Mouse (Mus musculus): ENCODE results near the gene Rap1a. TPM values are rescaled to one million over a fixed set of nuclear protein-coding genes. Genes with fewer than 3 reads are reported as not detected.

The Rap1a gene
- 116 and 133 TPM in 2 replicates for polyA plus RNA-seq (2015; fragmentation: Nextera tagmentation; extraction: Ambion mirVana)

DNA sequence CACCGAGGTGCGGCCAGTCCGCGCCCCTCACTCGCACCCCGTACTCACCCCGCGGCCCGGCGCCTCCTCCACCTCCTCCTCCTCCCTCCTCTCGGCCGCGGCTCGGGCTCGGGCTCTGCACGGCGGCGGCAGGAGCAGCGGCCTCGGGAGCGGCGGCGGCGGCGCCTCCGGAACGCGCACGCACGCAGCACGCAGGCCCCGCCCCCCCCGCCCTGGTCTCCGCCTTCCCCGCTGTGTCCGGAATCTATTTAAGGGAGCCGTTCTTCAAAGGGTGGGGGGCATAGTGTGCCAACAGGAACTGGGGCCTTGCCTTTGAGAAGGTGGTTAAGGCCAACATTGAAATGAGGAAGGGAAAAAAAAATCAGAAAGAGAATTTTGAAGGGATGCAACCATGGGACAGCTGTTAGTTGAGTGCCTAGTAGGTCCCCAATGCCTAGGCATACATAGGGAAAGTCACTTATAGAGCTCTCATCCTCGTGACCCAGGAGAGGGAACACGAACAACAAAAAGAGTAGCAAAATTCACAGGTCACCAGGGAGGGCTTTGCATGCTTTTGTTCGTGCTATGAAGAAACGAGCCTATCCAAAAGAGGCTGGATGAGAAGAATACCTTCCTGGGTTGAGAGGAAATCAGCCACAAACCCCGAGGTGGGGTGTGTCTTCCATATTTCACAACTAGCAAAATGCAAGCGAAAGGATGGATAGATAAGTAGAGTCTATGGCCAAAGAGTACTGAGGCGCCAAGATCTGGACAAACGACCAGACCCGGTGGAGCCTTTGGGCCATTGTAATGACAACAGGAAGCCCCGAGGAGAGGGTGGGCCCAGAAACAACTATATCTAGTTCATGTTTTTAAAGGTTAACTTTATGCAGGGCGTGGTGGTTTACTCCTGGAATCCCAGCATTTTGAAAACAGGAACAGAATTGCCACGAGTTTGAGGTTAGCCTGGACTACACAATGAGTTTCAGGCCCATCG is at the start of gene Rap1a:
Gene Rap1a, minus strand, starts transcription at position 146 of the 976 bp plus-strand sequence.
- H3K36me3 ChIP-seq, result no peaks in the 10 kb centered on the region
- H3K4me3 ChIP-seq (replicated peaks), result peak within 1 kb of the TSS; percentile 85
- H3K27me3 ChIP-seq (replicated peaks), result no peaks in the 10 kb centered on the region
- WGBS, result 18% methylated on average over 47 of the region's 50 CpGs
- peak within 1 kb of the TSS; percentile 94 for H3K27ac ChIP-seq
- ATAC-seq, result peak; percentile 95
- no peaks in the 10 kb centered on the region for H3K9me3 ChIP-seq
- H3K9ac ChIP-seq, result peak within 1 kb of the TSS; percentile 92
- H3K4me2 ChIP-seq (replicated peaks), result peak within 1 kb of the TSS; percentile 60
- peaks cover 15% of the 10 kb centered on the region for H3K4me1 ChIP-seq (replicated peaks)

GRCm38 (mm10) chr3:105846294-105847069 is 45.3 kb upstream of the Rap1a start:
- no peak overlapping the region for H3K4me3 ChIP-seq (replicated peaks)
- H3K27ac ChIP-seq, result no peak overlapping the region
- H3K4me1 ChIP-seq (replicated peaks), result no peaks in the 10 kb centered on the region
- H3K4me2 ChIP-seq (replicated peaks), result no peak overlapping the region
- WGBS, result 38% methylated on average over 7 of the region's 7 CpGs
- H3K27me3 ChIP-seq (replicated peaks), result no peaks in the 10 kb centered on the region
- peak; percentile 95 for ATAC-seq
- no peaks in the 10 kb centered on the region for H3K36me3 ChIP-seq
- H3K9me3 ChIP-seq, result no peaks in the 10 kb centered on the region
- H3K9ac ChIP-seq, result no peak overlapping the region

DNA sequence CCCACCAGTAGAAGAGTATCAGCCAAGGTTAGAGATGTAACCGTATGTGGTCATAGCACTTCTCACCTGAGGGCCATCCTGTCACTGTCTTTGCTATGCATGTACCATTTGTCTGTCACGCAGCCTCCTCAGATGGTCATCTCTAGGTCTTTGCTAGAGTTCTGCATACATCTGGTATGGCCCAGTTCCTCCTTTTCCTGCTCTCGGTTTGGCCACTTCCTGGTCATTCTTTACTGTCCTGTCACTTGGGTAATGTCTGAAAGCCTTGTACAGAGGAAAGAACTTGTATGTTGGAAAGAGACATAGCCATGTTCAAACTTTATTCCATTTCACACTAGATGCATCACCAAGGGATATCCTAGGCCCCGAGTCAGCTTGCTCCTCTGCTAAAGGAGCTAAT is 38.7 kb upstream of the Rap1a start:
- Histone ChIP-seq H3K9ac (no peak overlapping the region), H3K27me3 (replicated peaks) (no peaks in the 10 kb centered on the region), H3K36me3 (no peaks in the 10 kb centered on the region), H3K9me3 (no peaks in the 10 kb centered on the region), H3K4me2 (replicated peaks) (no peak overlapping the region), H3K27ac (no peak overlapping the region), H3K4me3 (replicated peaks) (no peak overlapping the region), H3K4me1 (replicated peaks) (no peaks in the 10 kb centered on the region)
- no peak for ATAC-seq
- WGBS, result 89% methylated on average over 4 of the region's 4 CpGs

DNA sequence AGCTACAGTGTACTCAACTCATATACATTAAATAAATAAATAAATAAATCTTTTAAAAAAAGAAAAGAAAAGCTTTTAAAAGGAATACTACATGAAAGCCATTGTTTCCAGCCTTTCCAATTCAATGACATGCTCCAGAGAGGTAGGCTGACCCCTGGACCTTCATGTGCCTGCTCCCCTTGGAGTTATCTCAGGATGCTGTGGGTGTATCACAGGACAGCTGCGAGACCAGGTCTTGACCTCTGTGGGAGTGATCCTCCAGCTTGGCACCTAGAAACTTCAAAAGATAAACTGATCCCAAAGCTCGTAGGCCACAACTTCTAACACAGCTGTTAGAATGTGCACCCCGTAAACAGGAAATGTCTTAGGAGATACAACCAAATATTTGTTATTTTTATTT is 37.5 kb upstream of the Rap1a start:
- no peak for ATAC-seq
- 62% methylated on average over 3 of the region's 3 CpGs for WGBS
- H3K4me2 ChIP-seq (replicated peaks), result no peak overlapping the region

GRCm38 (mm10) chr3:105836883-105837282 is 35.7 kb upstream of the Rap1a start:
- Histone ChIP-seq H3K36me3 (no peaks in the 10 kb centered on the region), H3K9ac (no peak overlapping the region), H3K27me3 (replicated peaks) (no peaks in the 10 kb centered on the region), H3K4me1 (replicated peaks) (no peaks in the 10 kb centered on the region), H3K9me3 (no peaks in the 10 kb centered on the region), H3K4me2 (replicated peaks) (no peak overlapping the region), H3K4me3 (replicated peaks) (no peak overlapping the region), H3K27ac (no peak overlapping the region)
- WGBS, result 87% methylated on average over 3 of the region's 3 CpGs
- ATAC-seq, result no peak

More for the DNA sequence above, 37.5 kb upstream of the Rap1a start:
- Histone ChIP-seq H3K4me3 (replicated peaks) (no peak overlapping the region), H3K36me3 (no peaks in the 10 kb centered on the region), H3K27ac (no peak overlapping the region), H3K4me1 (replicated peaks) (no peaks in the 10 kb centered on the region), H3K27me3 (replicated peaks) (no peaks in the 10 kb centered on the region), H3K9ac (no peak overlapping the region), H3K9me3 (no peaks in the 10 kb centered on the region)

DNA sequence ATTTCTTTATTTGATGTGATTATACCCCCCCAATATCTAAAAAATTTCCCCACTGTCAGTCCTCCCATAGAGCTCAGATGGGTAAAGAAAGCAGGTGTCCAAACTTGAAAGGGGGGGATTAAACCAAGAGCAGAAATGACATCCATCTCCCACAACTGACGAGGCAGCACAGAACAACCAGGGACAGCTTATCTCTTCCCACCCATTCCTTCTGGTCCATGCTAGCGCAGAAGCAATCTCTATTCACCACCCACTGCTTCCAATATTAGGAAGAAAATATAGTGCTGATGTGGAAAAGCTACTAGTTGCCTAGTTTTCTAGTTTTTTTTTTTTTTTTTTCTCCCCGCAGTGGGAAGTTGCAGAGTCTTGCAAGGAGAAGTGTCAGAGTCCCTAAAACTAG is 34.7 kb upstream of the Rap1a start:
- Histone ChIP-seq H3K27ac (no peak overlapping the region), H3K4me3 (replicated peaks) (no peak overlapping the region), H3K9me3 (no peaks in the 10 kb centered on the region), H3K27me3 (replicated peaks) (no peaks in the 10 kb centered on the region), H3K4me2 (replicated peaks) (no peak overlapping the region), H3K36me3 (no peaks in the 10 kb centered on the region), H3K9ac (no peak overlapping the region), H3K4me1 (replicated peaks) (no peaks in the 10 kb centered on the region)
- ATAC-seq, result no peak
- WGBS, result 69% methylated on average over 3 of the region's 3 CpGs

- WGBS, result 85% methylated on average over 3 of the region's 3 CpGs
- Histone ChIP-seq H3K4me1 (replicated peaks) (no peaks in the 10 kb centered on the region), H3K4me2 (replicated peaks) (no peak overlapping the region), H3K9me3 (no peaks in the 10 kb centered on the region), H3K27ac (no peak overlapping the region), H3K9ac (no peak overlapping the region), H3K36me3 (no peaks in the 10 kb centered on the region), H3K4me3 (replicated peaks) (no peak overlapping the region), H3K27me3 (replicated peaks) (no peaks in the 10 kb centered on the region)
- ATAC-seq, result no peak
Measured at GRCm38 (mm10) chr3:105831584-105831983, 30.4 kb upstream of the Rap1a start.

DNA sequence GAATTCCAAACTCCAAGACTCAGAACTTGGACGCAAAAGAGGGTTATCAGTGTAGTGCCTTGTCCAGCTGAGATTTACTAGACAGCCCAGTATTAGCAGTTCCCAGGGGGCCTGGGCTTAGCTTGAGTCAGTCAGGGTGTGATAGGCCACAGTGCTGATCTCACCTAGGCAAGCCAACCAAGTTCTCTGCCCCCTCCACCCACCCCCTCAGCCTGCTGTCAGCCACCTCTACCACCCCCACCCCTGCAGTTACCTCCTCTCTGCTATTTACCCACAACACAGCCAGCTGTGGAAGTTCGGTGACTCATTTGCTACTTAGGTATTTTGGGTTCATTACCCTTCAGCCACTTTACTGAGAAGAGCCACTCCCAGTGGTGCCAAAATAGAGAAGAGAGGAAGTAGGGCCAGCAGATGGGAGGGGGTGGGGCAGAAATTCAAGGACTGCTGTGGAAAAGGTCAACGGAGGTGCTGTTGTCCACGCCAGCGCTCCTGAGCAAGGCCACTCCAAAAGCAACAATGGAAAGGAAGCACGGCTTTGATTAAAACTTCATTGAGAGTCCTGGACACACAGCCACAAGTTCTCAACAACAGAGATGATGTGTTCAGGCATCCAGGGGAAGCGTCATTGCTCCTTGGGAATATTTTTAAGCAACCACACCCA is 24.5 kb upstream of the Rap1a start:
- no peaks in the 10 kb centered on the region for H3K27me3 ChIP-seq (replicated peaks)
- no peak overlapping the region for H3K9ac ChIP-seq
- H3K4me1 ChIP-seq (replicated peaks), result no peaks in the 10 kb centered on the region
- H3K4me3 ChIP-seq (replicated peaks), result no peak overlapping the region
- no peaks in the 10 kb centered on the region for H3K36me3 ChIP-seq
- H3K4me2 ChIP-seq (replicated peaks), result no peak overlapping the region
- 0 out of 2 replicates have a peak, but pooled peaks have one; percentile 36 for ATAC-seq
- H3K9me3 ChIP-seq, result no peaks in the 10 kb centered on the region
- no peak overlapping the region for H3K27ac ChIP-seq
- 63% methylated on average over 7 of the region's 7 CpGs for WGBS

- WGBS, result 65% methylated on average over 2 of the region's 2 CpGs
- H3K27ac ChIP-seq, result no peak overlapping the region
- H3K27me3 ChIP-seq (replicated peaks), result no peaks in the 10 kb centered on the region
- no peaks in the 10 kb centered on the region for H3K36me3 ChIP-seq
- no peak overlapping the region for H3K9ac ChIP-seq
- no peak overlapping the region for H3K4me2 ChIP-seq (replicated peaks)
- H3K4me1 ChIP-seq (replicated peaks), result no peaks in the 10 kb centered on the region
- ATAC-seq, result no peak
- no peaks in the 10 kb centered on the region for H3K9me3 ChIP-seq
- no peak overlapping the region for H3K4me3 ChIP-seq (replicated peaks)
Measured at GRCm38 (mm10) chr3:105824704-105825103, 23.6 kb upstream of the Rap1a start.

DNA sequence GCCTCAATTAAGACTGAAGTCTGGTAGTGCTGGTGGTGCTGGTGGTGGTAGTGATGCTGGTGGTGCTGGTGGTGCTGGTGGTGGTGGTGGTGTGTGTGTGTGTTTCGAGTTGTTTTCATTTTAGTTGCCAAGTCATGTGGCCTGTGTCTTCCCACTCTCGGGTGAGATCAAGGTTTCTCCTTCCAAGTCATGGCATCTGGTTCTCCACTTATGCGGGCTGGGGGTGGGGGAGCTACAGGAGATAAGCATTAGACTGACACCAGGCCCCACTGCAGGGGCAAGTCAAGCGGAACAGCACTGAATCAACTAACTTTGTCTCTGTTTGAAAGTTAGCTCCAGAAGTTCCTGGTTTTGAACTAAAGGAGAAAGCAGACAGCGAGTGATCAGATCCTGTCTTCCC is 23.0 kb upstream of the Rap1a start:
- ATAC-seq, result no peak
- H3K4me1 ChIP-seq (replicated peaks), result no peaks in the 10 kb centered on the region
- no peak overlapping the region for H3K9ac ChIP-seq
- H3K4me3 ChIP-seq (replicated peaks), result no peak overlapping the region
- H3K4me2 ChIP-seq (replicated peaks), result no peak overlapping the region
- no peak overlapping the region for H3K27ac ChIP-seq
- H3K36me3 ChIP-seq, result no peaks in the 10 kb centered on the region
- 47% methylated on average over 5 of the region's 5 CpGs for WGBS
- H3K9me3 ChIP-seq, result no peaks in the 10 kb centered on the region
- H3K27me3 ChIP-seq (replicated peaks), result no peaks in the 10 kb centered on the region

GRCm38 (mm10) chr3:105823609-105824008 is 22.5 kb upstream of the Rap1a start:
- H3K4me1 ChIP-seq (replicated peaks), result no peaks in the 10 kb centered on the region
- H3K27ac ChIP-seq, result no peak overlapping the region
- H3K9ac ChIP-seq, result no peak overlapping the region
- H3K27me3 ChIP-seq (replicated peaks), result no peaks in the 10 kb centered on the region
- H3K4me3 ChIP-seq (replicated peaks), result no peak overlapping the region
- no peak overlapping the region for H3K4me2 ChIP-seq (replicated peaks)
- no peaks in the 10 kb centered on the region for H3K36me3 ChIP-seq
- no peaks in the 10 kb centered on the region for H3K9me3 ChIP-seq
- ATAC-seq, result no peak

DNA sequence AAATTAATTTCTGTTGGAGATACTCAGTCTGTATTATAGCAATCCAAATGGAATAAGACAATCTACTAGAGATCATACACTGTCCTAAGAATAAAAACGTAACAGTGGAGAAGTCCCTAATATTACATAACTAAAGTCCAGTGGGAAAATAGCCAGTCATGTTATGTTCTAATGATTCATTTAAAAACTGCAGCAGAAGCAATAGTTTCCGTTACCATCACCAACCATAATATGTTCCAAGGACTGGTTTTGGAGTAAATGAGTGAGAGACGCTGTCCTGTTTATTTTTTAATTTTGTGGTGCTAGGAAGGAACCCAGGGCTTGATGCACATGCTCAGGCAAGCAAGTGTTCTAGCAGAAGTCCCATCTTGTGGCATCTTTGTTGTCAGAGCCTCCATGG is 20.4 kb upstream of the Rap1a start:
- Histone ChIP-seq H3K4me3 (replicated peaks) (no peak overlapping the region), H3K4me1 (replicated peaks) (no peaks in the 10 kb centered on the region), H3K9me3 (no peaks in the 10 kb centered on the region), H3K9ac (no peak overlapping the region), H3K27me3 (replicated peaks) (no peaks in the 10 kb centered on the region), H3K27ac (no peak overlapping the region), H3K36me3 (no peaks in the 10 kb centered on the region), H3K4me2 (replicated peaks) (no peak overlapping the region)
- 92% methylated on average over 3 of the region's 3 CpGs for WGBS
- no peak for ATAC-seq
